Mouse (Mus musculus): Measurements from ENCODE around the gene Tbc1d22a.

GRCm38 (mm10) chr15:86203292-86203793 is 10.9 kb upstream of the Tbc1d22a start:
- no peak for TF ChIP-seq POLR2A (IDR thresholded peaks at IDR 0.05; ENCODE audit: low read depth, low read length)
- no peak for TF ChIP-seq CTCF (IDR thresholded peaks at IDR 0.05; ENCODE audit: extremely low read depth, insufficient read length, insufficient replicate concordance, low read depth, low read length)
